Mouse (Mus musculus): ENCODE measurements around the gene Cpd.

Cpd gene

GRCm38 (mm10) chr11:76846878-76847222, at the start of gene Cpd:
Cpd (minus strand) TSS chr11:76847018.
- peak; percentile 92 for DNase-seq (ENCODE audit: low read depth, low spot score)

GRCm38 (mm10) chr11:76896360-76896759, 49.5 kb upstream of the Cpd start:
- no peak for DNase-seq (ENCODE audit: low read depth, low spot score)

GRCm38 (mm10) chr11:76894240-76894639, 47.4 kb upstream of the Cpd start:
- DNase-seq (ENCODE audit: low read depth, low spot score) = no peak

- no peak for DNase-seq (ENCODE audit: low read depth, low spot score)
Observed at GRCm38 (mm10) chr11:76893570-76893969, 46.8 kb upstream of the Cpd start.

- DNase-seq (ENCODE audit: low read depth, low spot score) = no peak
Observed at GRCm38 (mm10) chr11:76892972-76893371, 46.2 kb upstream of the Cpd start.

- DNase-seq (ENCODE audit: low read depth, low spot score) = no peak
Observed at GRCm38 (mm10) chr11:76891738-76892349, 45.0 kb upstream of the Cpd start.

- DNase-seq (ENCODE audit: low read depth, low spot score) = no peak
Observed at GRCm38 (mm10) chr11:76891171-76891570, 44.4 kb upstream of the Cpd start.

GRCm38 (mm10) chr11:76889339-76890164, 42.7 kb upstream of the Cpd start:
- DNase-seq (ENCODE audit: low read depth, low spot score) = no peak

GRCm38 (mm10) chr11:76884451-76884850, 37.6 kb upstream of the Cpd start:
- DNase-seq (ENCODE audit: low read depth, low spot score) = no peak

- DNase-seq (ENCODE audit: low read depth, low spot score) = no peak
Observed at GRCm38 (mm10) chr11:76879816-76880215, 33.0 kb upstream of the Cpd start.

- no peak for DNase-seq (ENCODE audit: low read depth, low spot score)
Observed at GRCm38 (mm10) chr11:76874766-76875165, 27.9 kb upstream of the Cpd start.

- no peak for DNase-seq (ENCODE audit: low read depth, low spot score)
Observed at GRCm38 (mm10) chr11:76873865-76874264, 27.0 kb upstream of the Cpd start.

GRCm38 (mm10) chr11:76872556-76873234, 25.9 kb upstream of the Cpd start:
- no peak for DNase-seq (ENCODE audit: low read depth, low spot score)

GRCm38 (mm10) chr11:76861185-76861584, 14.4 kb upstream of the Cpd start:
- DNase-seq (ENCODE audit: low read depth, low spot score) = no peak

- no peak for DNase-seq (ENCODE audit: low read depth, low spot score)
Observed at GRCm38 (mm10) chr11:76859261-76859660, 12.4 kb upstream of the Cpd start.

- DNase-seq (ENCODE audit: low read depth, low spot score) = no peak
Observed at GRCm38 (mm10) chr11:76858781-76859180, 12.0 kb upstream of the Cpd start.

GRCm38 (mm10) chr11:76857111-76857510, 10.3 kb upstream of the Cpd start:
- DNase-seq (ENCODE audit: low read depth, low spot score) = no peak

- no peak for DNase-seq (ENCODE audit: low read depth, low spot score)
Observed at GRCm38 (mm10) chr11:76856601-76857000, 9.8 kb upstream of the Cpd start.

GRCm38 (mm10) chr11:76854475-76855341, 7.9 kb upstream of the Cpd start:
- no peak for DNase-seq (ENCODE audit: low read depth, low spot score)

GRCm38 (mm10) chr11:76851512-76851911, 4.7 kb upstream of the Cpd start:
- DNase-seq (ENCODE audit: low read depth, low spot score) = no peak

GRCm38 (mm10) chr11:76849596-76849995, 2.8 kb upstream of the Cpd start:
- no peak for DNase-seq (ENCODE audit: low read depth, low spot score)

GRCm38 (mm10) chr11:76848081-76848480, 1.3 kb upstream of the Cpd start:
- DNase-seq (ENCODE audit: low read depth, low spot score) = no peak

Measured in embryo, embryonic 11.5 days (tissue).